Mouse (Mus musculus) midbrain, embryonic 14.5 days (tissue): ENCODE results near the gene Gli2. TPM values are rescaled to one million over a fixed set of nuclear protein-coding genes. Genes with fewer than 3 reads are reported as not detected.

ENCODE experiments used
- ATAC-seq: fragments of 200-750 bp; cut with Nextera tagmentation; 2 replicates; pipeline ENCODE4 v1.8.0; 2017; ENCODE audit warnings: moderate number of reproducible peaks, moderate library complexity; ENCODE audit not compliant: low FRiP score, low TSS enrichment
- DNase-seq: peaks from one replicate; pipeline ENCODE4 v3.0.0-alpha.2; 2015
- H3K27ac ChIP-seq: fragments of 300-500 bp; sonication (generic); replicated peaks from 2 replicates; pipeline ENCODE4 v1.5.1; 2014; ENCODE audit warnings: mild to moderate bottlenecking, low read depth, low read length, moderate library complexity
- H3K27me3 ChIP-seq: fragments of 300-500 bp; sonication (generic); 2 replicates; pipeline ENCODE4 v1.6.1; 2014; ENCODE audit warnings: low read length, control low read depth, mixed read lengths; ENCODE audit not compliant: control insufficient read depth, insufficient read depth
- H3K36me3 ChIP-seq: fragments of 300-500 bp; sonication (generic); 2 replicates; pipeline ENCODE4 v1.6.1; 2014; ENCODE audit warnings: low read length, control low read depth; ENCODE audit not compliant: control insufficient read depth, insufficient read depth
- H3K4me1 ChIP-seq: fragments of 300-500 bp; sonication (generic); 2 replicates; pipeline ENCODE4 v1.6.1; 2014; ENCODE audit warnings: mild to moderate bottlenecking, antibody characterized with exemption, low read length, control low read depth; ENCODE audit not compliant: control insufficient read depth, insufficient read depth
- H3K4me2 ChIP-seq: fragments of 300-500 bp; sonication (generic); 2 replicates; pipeline ENCODE4 v1.6.1; 2014; ENCODE audit warnings: mild to moderate bottlenecking, low read length, moderate library complexity
- H3K4me3 ChIP-seq: fragments of 300-500 bp; sonication (generic); replicated peaks from 2 replicates; pipeline ENCODE4 v1.5.1; 2014; ENCODE audit warnings: low read depth, low read length
- H3K9ac ChIP-seq: fragments of 300-500 bp; sonication (generic); replicated peaks from 2 replicates; pipeline ENCODE4 v1.6.1; 2014; ENCODE audit warnings: mild to moderate bottlenecking, low read length, moderate library complexity
- H3K9me3 ChIP-seq: fragments of 300-500 bp; sonication (generic); 2 replicates; pipeline ENCODE4 v1.6.1; 2016; ENCODE audit warnings: low read length, control low read depth, mixed read lengths; ENCODE audit not compliant: control insufficient read depth
- WGBS: fragments of 180-500 bp; shearing (Covaris S2); extraction: QIAGEN DNeasy Blood & Tissue Kit; methylation state at CpG from one replicate; pipeline ENCODE4 v1.1.7; 2014; 5-methylcytosine and 5-hydroxymethylcytosine counted together
- polyA plus RNA-seq: library from polyadenylated mRNA; unstranded; fragments of >200 nt; fragmentation: Nextera tagmentation; extraction: Ambion mirVana; gene quantifications from 2 replicates; pipeline ENCODE4 v1.2.1, GENCODE M21; 2014

Gli2 gene
- polyA plus RNA-seq, 1 experiment from 2014 or later, result 2.8 TPM

GRCm38 (mm10) chr1:118970068-118970467 is 83.4 kb downstream of the Gli2 start:
- H3K27ac ChIP-seq, result no peak overlapping the region
- 97% methylated on average over 3 of the region's 3 CpGs for WGBS
- ATAC-seq (no peak), DNase-seq (no peak)
- H3K9ac ChIP-seq, result no peak overlapping the region
- no peaks in the 10 kb centered on the region for H3K36me3 ChIP-seq
- H3K4me2 ChIP-seq, result no peak overlapping the region
- no peaks in the 10 kb centered on the region for H3K9me3 ChIP-seq
- H3K4me3 ChIP-seq, result no peak overlapping the region
- no peaks in the 10 kb centered on the region for H3K27me3 ChIP-seq
- H3K4me1 ChIP-seq, result no peaks in the 10 kb centered on the region

- Histone ChIP-seq H3K36me3 (no peaks in the 10 kb centered on the region), H3K4me3 (no peak overlapping the region), H3K4me2 (no peak overlapping the region), H3K9ac (no peak overlapping the region), H3K27ac (no peak overlapping the region), H3K27me3 (no peaks in the 10 kb centered on the region), H3K9me3 (no peaks in the 10 kb centered on the region), H3K4me1 (no peaks in the 10 kb centered on the region)
- DNase-seq (no peak), ATAC-seq (no peak)
- WGBS, result 74% methylated on average over 11 of the region's 11 CpGs
These were observed 84.0 kb downstream of the Gli2 start for GRCm38 (mm10) chr1:118969409-118969808.

GRCm38 (mm10) chr1:118968661-118969179 is 84.7 kb downstream of the Gli2 start:
- H3K4me1 ChIP-seq, result no peaks in the 10 kb centered on the region
- H3K9ac ChIP-seq, result no peak overlapping the region
- H3K4me2 ChIP-seq, result no peak overlapping the region
- ATAC-seq (peak; percentile 24; the same call in 1 of the 2 replicates), DNase-seq (no peak)
- H3K9me3 ChIP-seq, result no peaks in the 10 kb centered on the region
- no peak overlapping the region for H3K27ac ChIP-seq
- no peaks in the 10 kb centered on the region for H3K27me3 ChIP-seq
- H3K36me3 ChIP-seq, result no peaks in the 10 kb centered on the region
- H3K4me3 ChIP-seq, result no peak overlapping the region
- 81% methylated on average over 5 of the region's 5 CpGs for WGBS

GRCm38 (mm10) chr1:118967976-118968375 is 85.4 kb downstream of the Gli2 start:
- no peak overlapping the region for H3K9ac ChIP-seq
- ATAC-seq (no peak), DNase-seq (no peak)
- no peak overlapping the region for H3K4me3 ChIP-seq
- H3K27ac ChIP-seq, result no peak overlapping the region
- WGBS, result 94% methylated on average over 3 of the region's 3 CpGs
- no peaks in the 10 kb centered on the region for H3K4me1 ChIP-seq
- no peaks in the 10 kb centered on the region for H3K36me3 ChIP-seq
- no peaks in the 10 kb centered on the region for H3K27me3 ChIP-seq
- no peaks in the 10 kb centered on the region for H3K9me3 ChIP-seq
- H3K4me2 ChIP-seq, result no peak overlapping the region

DNA sequence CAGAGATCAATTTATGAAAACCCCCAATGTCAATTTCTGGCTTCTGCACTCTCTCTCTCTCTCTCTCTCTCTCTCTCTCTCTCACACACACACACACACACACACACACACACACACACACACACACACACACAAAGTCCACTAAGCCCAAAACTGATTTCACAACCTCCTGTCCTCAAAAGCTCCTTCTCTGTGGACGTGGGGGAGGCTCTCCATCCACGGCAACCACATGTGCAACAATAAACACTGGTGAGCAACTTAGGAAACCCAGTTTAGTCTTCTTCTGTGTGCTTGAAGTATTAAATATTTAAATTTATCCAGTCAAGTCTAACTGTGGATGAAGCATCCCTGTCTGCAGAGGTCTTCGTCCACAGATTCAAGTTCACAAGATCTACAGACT is 86.1 kb downstream of the Gli2 start:
- 92% methylated on average over 3 of the region's 3 CpGs for WGBS
- no peak for ATAC-seq
- no peak overlapping the region for H3K4me3 ChIP-seq

GRCm38 (mm10) chr1:118958644-118959043 is 94.8 kb downstream of the Gli2 start:
- DNase-seq, result no peak
- no peak overlapping the region for H3K9ac ChIP-seq

More for the DNA sequence above, 86.1 kb downstream of the Gli2 start:
- H3K27ac ChIP-seq, result no peak overlapping the region
- no peaks in the 10 kb centered on the region for H3K9me3 ChIP-seq
- H3K4me2 ChIP-seq, result no peak overlapping the region
- no peak for DNase-seq
- H3K27me3 ChIP-seq, result no peaks in the 10 kb centered on the region
- H3K36me3 ChIP-seq, result no peaks in the 10 kb centered on the region
- no peak overlapping the region for H3K9ac ChIP-seq
- no peaks in the 10 kb centered on the region for H3K4me1 ChIP-seq

GRCm38 (mm10) chr1:118955791-118956190 is 97.6 kb downstream of the Gli2 start:
- no peak overlapping the region for H3K4me2 ChIP-seq

More at GRCm38 (mm10) chr1:118958644-118959043, 94.8 kb downstream of the Gli2 start:
- Histone ChIP-seq H3K36me3 (no peaks in the 10 kb centered on the region), H3K4me1 (peaks cover 21% of the 10 kb centered on the region), H3K4me2 (no peak overlapping the region), H3K27ac (no peak overlapping the region), H3K9me3 (no peaks in the 10 kb centered on the region), H3K4me3 (no peak overlapping the region), H3K27me3 (no peaks in the 10 kb centered on the region)
- WGBS, result 92% methylated on average over 7 of the region's 7 CpGs
- no peak for ATAC-seq

GRCm38 (mm10) chr1:118954434-118955301 is 98.8 kb downstream of the Gli2 start:
- Histone ChIP-seq H3K36me3 (no peaks in the 10 kb centered on the region), H3K9me3 (no peaks in the 10 kb centered on the region), H3K4me1 (peaks cover 21% of the 10 kb centered on the region), H3K4me3 (no peak overlapping the region), H3K27me3 (no peaks in the 10 kb centered on the region), H3K27ac (0 out of 2 replicates have a peak overlapping the region, but pooled peaks have one; percentile 32), H3K9ac (no peak overlapping the region), H3K4me2 (no peak overlapping the region)
- DNase-seq (peak; percentile 82), ATAC-seq (peak; percentile 87)
- WGBS, result 25% methylated on average over 10 of the region's 10 CpGs

More at GRCm38 (mm10) chr1:118955791-118956190, 97.6 kb downstream of the Gli2 start:
- Histone ChIP-seq H3K4me3 (no peak overlapping the region), H3K9ac (no peak overlapping the region), H3K9me3 (no peaks in the 10 kb centered on the region), H3K27ac (no peak overlapping the region), H3K27me3 (no peaks in the 10 kb centered on the region), H3K36me3 (no peaks in the 10 kb centered on the region), H3K4me1 (peaks cover 21% of the 10 kb centered on the region)
- 95% methylated on average over 11 of the region's 11 CpGs for WGBS
- no peak for DNase-seq
- no peak for ATAC-seq

GRCm38 (mm10) chr1:118953031-118953430 is 100.4 kb downstream of the Gli2 start:
- Histone ChIP-seq H3K27me3 (no peaks in the 10 kb centered on the region), H3K9me3 (no peaks in the 10 kb centered on the region), H3K9ac (no peak overlapping the region), H3K27ac (no peak overlapping the region), H3K36me3 (no peaks in the 10 kb centered on the region), H3K4me1 (peaks cover 21% of the 10 kb centered on the region), H3K4me3 (no peak overlapping the region), H3K4me2 (no peak overlapping the region)
- ATAC-seq (no peak), DNase-seq (no peak)
- 88% methylated on average over 3 of the region's 3 CpGs for WGBS
